Mouse (Mus musculus): ENCODE data around the gene Snupn.
"Not testable (repeated sequence)": the region's sequence is repeated elsewhere in the genome, so short reads cannot be mapped to it uniquely, and the experiment has no call there.

Gene Snupn

DNA sequence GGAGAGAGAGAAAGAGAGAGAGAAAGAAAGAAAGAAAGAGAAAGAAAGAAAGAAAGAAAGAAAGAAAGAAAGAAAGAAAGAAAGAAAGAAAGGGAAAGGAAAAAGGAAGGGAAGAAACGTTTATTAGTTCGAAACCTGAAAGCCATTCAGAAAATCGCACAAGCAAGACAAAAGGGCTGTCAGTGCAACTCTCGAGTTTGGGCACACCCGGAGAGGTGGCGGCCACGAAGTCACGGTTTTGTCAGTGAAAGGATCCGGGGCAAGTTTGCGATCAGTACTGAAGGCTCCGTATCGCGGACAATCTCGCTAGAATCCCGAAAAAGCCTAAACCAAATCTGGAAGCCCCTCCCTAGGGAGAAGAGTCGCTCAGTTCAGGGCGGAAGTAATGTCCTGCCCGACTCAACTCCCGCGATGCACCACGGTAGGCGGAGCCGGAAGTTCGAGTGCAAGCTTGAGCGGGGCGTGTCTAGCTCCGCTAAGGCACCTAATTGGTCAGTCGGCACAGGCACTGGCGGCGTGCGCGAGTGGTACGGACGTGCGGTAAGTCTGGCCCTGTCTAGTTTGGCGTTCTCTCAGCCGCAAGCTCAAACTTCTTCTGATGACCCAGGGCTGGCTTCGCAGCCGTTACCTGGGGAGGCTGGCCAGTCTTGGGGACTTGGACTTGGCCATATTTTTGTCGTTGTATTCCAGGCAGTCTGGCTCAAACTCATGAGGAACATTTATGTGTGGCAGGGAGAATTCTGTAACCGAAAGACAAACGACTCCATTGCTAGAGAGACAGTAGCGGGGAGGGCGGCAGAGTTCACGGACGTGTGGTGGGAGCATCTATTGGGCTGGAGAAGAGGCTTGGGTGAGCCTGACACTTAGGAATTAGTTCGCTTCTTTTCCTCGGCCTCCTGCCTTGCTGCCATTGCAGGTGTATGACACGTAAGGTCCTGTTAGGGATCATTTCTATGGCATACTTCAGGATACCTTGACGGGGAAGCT, at the start of gene Snupn:
Gene Snupn, plus strand, starts transcription at position 465 of the 987 bp plus-strand sequence.
- peak; percentile 97 for DNase-seq (ENCODE audit: extremely low read depth, low read depth)

DNA sequence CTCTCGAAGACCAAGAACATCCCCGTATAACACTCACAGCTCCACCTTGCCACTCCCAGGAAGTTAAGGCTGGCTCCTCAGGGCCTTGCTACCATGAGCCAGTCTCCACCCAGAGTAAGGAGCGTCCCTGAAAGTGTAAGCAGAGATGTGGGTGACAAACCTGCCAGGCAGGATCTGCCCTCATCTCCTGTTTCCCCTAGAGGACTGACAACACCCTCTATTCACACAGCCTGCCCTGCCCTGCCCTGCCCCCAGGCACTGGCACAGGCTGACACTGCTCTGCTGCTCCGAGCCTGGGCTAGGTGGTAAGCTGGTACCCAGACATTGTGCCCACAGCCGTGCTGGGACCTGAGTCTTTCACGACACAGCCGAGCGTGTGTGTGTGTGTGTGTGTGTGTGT, 49.5 kb upstream of the Snupn start:
- no peak for DNase-seq (ENCODE audit: extremely low read depth, low read depth)

DNA sequence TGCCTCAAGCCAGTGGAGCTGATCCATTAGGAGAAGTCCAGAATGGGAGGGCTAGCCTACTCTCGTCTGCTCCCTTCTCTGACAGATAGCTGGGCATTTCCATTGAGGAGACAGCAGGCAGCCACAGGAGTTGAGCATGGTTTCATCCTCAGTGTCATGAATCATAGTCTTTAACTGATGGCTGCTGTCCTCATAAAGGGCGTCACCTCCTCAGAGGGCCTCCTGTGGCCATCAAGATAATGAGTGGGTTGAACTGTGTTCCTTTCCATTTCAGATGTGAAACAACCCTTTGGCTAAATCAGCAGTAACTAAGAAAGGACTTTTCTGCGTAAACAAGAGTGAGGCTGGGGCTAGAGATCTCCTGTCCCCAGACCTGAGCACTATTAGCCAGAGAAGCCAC, 47.0 kb upstream of the Snupn start:
- no peak for DNase-seq (ENCODE audit: extremely low read depth, low read depth)

DNA sequence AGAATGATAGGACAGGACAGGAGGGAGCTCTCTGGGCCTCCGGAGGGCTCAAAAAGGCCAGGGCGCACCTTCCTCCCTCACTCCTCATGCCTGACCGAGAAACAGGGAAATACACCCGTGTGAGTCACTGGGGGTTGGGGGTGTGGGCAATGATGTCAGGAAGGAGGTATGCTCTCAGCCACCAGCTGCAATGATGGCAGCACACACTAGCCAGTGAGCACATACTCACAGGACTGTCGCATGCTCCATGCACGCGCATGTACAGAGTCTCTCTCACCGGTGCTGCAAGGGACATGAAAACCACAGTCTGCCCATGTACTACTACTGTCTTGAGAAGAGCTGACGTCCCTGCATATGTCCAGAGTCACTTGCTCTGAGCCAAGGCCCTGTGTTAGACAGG, 43.1 kb upstream of the Snupn start:
- no peak for DNase-seq (ENCODE audit: extremely low read depth, low read depth)

DNA sequence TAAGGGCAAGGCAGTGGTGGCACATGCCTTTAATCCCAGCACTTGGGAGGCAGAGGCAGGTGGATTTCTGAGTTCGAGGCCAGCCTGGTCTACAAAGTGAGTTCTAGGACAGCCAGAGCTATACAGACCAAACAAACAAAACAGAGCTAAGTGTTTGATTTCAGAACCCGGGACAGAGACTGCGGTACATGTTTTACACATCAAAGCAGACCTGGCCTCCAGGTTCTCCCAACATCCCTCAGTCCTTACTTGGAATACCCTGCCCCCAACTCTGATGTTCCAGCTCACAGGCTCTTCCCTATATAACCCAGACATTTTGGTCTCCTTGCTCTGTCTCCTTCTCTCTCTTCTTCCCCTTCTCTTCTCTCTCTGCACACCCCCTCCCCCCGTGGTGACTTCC, 40.7 kb upstream of the Snupn start:
- DNase-seq (ENCODE audit: extremely low read depth, low read depth): not testable (repeated sequence)

DNA sequence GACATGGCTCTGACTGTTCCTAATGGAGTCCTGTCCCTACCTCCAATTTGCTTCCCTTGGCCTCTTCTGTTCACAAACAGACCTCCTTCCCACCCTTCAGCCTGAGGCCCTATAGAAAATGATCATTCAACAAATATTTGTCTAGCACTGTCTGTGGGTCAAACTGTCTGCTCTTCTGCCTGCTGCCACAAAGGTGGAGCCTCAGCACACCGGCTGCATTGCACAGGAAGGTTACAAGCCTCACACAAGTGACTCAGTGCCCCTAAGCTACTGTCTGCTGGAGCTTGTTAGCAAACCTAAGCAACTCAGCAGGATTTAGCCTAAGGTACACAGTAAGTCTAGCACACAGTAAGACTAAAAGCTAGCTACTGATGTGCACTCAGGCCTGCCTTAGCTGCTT, 39.7 kb upstream of the Snupn start:
- no peak for DNase-seq (ENCODE audit: extremely low read depth, low read depth)

DNA sequence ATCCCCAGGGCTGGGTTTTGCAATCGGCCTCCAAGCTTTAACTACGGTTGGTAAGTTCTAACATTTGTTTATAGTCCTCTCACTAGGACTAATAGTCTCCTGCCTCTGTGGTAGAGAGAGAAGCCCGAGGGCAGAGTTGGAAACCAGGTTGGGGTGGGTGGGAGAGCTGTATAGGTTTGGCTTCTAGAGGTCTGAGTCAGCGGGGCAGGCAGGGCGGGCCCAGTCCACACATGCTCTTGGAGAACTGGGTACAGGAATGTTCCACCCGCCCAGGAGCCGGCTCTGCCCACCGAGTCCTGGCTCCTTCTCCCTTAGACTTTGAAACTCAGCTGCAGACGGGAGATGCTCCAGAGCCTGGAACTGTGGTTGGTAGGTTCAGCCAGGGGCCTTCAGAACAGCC, 36.7 kb upstream of the Snupn start:
- DNase-seq (ENCODE audit: extremely low read depth, low read depth): no peak

DNA sequence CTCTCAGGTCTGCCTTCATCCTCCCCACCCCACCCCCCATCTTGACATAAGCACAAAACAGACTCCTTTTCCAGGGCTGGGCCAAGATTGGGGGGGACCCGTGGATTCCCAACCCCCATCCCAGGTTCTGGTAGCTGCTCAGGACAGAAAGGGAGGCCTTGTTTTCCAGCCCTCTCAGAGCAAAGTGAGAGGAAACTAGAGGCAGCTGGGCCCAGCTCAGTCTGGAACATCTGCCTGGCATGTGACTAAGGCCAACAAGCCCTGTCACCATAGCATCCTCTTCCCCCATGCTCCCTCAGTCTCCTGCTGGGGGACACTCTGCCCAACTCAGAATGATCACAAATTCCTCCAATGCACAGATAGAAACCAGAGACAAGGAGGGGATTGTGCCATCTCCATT, 35.6 kb upstream of the Snupn start:
- no peak for DNase-seq (ENCODE audit: extremely low read depth, low read depth)

DNA sequence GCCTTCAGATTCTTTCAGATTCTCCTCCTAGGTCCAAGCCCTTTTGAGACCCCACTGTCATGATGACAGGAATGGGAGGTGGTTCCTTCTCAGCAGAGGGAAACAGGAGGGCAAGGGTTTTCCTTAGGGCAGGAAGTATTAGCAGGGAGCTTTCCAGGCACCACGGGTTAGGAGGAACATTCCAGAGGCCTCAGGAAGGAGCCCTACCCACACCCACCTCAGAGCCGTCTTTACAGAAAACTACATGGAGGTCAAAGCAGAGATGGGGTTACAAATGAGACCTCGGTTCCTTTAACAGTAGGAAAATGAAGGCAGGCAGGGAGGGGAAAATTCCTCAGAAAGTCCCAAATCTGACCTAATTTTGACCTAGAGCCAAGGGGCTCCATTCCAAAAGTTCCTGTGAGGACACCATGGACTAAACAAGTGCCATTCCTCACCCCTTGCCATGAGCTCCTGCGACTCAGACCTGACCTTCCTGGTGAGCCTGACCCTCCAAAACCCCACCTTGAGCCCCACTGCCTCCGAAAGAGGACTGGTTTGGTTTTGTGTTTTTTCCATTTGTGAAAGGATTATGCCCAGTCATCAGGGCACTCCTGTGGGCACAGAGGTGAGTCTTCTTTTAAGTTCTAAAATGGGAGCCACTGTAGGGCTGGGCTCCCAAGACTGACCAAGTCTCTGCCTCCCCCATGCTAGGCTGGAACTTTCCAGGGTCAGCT, 34.8 kb upstream of the Snupn start:
- DNase-seq (ENCODE audit: extremely low read depth, low read depth): no peak

DNA sequence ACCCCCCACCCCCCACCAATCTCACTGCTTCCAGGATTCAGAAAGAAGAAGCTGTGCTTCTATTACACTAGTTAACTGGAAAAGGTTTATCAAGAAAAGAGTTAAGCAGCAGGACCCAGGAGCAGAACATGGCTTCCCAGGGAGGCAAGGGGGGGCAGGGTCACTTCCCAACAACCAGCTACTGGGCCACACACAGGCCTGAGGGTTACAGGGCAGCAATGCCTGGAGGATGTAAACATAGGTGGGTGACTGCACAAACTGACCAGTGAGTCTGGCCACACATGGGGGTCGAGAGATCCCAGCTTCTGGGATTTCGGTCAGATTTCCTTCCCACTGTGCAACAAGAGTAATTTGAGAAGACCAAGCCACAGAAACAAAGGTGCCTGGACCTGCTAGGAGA, 33.5 kb upstream of the Snupn start:
- DNase-seq (ENCODE audit: extremely low read depth, low read depth): no peak

DNA sequence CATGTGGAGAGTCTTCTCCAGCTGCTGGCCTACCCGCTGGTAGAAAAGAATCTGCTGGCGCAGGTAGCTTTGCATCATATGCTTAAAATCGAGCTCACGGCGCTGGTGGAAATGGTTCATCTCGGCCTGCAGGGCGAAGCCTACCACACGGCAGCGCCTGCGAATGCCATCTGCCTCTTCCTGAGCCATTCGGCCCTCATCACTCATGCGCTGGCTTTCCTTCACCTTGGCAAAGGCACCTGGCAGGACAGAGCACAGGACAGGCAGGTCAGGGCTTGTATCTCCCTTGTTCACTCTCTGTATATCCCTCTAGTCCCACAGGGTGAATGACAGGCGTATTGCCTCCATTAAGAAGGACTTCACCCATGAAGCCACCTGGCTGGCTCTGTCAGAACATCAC, 32.2 kb upstream of the Snupn start:
- no peak for DNase-seq (ENCODE audit: extremely low read depth, low read depth)

DNA sequence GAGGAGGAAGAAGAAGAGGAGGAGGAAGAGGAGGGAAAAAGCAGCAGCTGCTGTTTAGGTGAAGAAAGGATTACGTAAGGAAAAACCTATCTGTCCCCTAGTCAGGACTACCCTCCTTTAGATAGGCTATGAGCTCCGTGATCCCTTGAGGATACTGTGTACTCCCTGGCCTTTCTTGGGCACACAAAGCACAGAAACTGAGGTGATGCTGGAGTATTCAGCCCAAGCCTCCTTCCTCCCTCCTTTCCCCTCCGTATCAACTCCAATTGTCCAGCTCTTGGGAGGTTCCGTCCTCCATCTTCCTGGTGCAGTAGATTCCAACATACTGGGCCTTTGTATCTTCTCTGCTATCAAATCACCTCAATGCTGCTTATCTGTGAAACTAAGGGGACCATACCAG, 27.9 kb upstream of the Snupn start:
- no peak for DNase-seq (ENCODE audit: extremely low read depth, low read depth)

DNA sequence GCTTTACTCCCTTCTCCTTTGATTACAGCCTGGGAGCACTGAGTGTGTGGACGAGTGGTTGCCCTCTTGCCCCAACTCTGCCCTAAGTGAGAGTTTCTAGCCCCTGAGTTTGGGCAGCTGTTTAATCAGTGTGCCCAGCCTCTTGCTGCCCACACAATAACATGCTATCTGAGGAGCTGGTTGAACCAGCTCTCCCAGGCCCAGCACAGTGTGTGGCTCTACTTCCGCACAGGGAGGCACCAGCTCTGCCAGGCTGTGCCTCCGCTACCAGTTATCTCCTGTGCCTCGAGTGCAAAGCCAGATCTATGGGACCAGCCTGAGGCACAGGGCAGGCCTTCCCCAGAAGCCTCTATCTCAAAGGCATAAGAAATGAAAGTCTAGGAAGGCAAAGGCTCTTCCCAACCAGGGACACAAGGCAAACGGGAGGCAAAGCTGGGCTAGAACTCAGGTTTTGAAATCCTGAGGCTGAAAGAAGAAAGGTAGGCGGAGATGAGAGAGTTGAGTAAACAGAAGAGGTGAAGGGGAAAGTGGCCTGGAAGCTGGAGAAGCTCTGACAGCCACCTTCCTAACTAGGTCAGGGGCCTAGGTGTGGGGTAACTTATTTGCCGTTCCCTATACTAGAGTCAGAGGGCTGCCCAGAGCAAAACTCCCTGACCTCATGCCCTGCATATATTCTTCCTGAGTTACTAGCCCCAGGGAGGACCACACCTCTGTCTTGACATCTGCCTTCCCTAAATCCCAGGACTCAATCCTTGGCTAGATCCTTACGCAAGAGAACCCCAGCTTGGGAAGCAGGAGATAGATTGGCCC, 26.6 kb upstream of the Snupn start:
- DNase-seq (ENCODE audit: extremely low read depth, low read depth): no peak

DNA sequence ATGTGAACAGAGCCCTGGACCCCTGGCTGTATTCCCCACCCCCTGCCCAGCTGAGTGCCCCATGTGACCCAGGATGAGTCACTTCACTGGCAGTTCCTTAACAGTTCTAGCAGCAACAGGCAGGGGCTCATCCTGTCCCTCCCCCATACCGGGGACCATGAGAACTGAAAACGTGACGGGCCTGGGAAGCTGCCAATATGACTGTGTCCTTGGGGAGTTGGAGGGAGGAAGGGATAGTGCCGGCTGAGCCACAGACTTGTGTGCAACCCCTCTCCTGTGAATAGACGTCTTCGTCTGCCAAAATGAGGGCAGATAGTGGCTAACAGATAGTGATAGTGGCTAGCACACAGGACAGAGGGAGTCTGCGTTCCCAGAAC, 26.0 kb upstream of the Snupn start:
- DNase-seq (ENCODE audit: extremely low read depth, low read depth): peak; percentile 26

DNA sequence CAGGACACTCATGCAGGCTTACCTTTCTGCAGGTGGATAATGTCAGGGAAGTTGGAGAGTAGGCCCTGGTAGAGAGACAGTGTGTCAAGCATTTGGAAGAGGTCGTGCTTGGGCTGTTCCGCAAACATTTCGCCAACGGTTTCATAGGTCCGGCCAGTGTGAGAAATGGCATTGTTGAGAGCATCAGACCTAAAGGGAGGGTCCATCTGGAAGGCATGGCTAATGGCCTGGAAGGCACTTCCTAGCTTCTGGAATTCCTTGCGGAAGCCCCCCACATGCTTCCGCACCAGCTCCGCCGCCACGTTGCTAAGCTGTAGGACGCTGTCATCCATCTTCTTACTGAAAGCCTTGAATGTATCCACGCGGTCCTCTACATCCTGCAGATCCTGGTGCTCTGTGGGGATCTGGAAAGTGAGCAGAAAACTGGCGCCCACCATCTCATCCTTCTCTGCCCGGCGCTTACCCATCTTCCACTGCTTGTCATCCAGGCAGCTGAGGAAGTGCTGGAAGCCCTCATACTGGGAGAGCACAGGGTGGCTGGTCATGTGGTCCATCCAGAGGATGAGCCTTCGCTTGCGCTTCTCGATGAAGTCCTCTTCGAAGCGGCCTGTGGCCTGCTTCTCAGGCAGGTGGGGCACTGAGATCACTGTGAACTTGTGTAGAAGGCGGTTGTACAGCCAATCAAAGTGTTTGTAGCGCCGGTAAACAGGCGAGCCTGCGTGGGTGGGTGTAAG, 25.2 kb upstream of the Snupn start:
- DNase-seq (ENCODE audit: extremely low read depth, low read depth): no peak

DNA sequence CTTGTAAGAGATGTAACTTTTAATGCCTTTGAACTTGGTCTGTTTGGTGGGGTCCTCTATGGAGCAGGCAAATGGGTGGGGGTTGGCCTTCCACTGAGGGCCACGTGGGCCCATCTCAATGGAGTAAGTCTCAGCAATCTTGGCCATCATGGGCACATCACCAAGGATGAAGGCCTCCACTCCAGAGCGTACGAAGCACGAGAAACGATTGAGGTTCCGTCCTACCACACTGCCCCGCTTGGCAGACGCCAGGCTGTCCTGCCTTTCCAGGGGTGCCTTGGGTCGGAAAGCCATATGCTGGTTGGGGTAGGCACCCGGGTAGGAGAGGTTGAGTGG, 24.7 kb upstream of the Snupn start:
- DNase-seq (ENCODE audit: extremely low read depth, low read depth): no peak

DNA sequence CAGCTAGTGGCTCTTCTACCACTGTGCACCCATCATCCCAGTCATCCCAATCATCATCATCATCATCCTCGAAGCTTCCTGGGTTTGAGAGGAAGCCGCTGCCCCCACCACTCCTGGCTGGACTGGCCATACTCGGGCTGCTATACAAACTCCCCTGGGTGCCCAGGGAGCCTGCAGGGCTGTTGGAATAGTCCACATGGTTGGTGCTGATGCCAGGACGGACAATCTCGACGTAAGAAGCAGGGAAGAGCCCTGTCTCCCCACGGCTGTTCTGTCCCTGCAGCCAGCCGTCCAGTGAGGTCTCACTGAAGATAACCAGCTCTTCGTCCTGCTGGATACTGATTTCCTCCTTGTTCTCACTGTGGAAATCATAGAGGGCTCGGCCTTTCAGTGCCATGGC, 24.3 kb upstream of the Snupn start:
- no peak for DNase-seq (ENCODE audit: extremely low read depth, low read depth)

DNA sequence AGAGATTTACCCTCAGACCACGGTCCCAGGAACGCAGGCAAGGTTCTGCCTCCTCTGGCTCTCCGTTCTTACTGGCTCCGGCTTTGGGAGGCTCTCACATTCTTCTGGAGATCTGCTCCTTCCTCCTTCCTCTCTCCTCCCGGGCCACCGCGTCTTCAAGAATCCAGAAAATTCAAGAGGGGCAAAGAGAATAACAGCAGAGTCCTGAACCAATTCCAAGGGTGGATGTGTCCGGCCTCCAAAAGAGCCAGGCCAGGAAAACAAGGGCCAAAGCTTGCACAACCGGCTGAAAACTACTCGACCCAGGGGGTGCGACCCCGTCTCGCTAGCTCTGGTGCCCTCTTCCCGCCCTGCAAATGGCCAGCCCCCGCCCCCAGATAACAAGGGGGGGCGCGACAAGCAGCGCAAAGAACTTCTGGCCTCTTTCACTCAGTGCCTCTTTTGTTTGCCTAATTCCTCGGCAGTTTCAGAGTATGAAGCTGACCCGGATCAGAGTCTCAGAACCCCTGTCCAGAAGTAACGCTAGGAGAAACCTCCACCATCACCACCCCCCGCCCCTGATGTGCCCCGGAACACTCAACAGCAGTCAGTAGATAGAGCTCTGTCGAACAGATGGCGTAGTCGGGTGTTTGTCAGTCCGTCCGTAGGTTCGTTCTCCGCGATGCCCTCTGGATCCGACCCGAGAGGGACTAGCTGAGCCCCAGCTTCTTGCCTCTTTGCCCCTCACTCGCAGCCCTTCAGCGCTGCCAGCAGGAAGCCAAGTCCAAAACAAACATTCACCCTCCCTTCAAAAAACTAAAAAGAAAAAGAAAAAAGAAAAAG, 23.3 kb upstream of the Snupn start:
- no peak for DNase-seq (ENCODE audit: extremely low read depth, low read depth)

DNA sequence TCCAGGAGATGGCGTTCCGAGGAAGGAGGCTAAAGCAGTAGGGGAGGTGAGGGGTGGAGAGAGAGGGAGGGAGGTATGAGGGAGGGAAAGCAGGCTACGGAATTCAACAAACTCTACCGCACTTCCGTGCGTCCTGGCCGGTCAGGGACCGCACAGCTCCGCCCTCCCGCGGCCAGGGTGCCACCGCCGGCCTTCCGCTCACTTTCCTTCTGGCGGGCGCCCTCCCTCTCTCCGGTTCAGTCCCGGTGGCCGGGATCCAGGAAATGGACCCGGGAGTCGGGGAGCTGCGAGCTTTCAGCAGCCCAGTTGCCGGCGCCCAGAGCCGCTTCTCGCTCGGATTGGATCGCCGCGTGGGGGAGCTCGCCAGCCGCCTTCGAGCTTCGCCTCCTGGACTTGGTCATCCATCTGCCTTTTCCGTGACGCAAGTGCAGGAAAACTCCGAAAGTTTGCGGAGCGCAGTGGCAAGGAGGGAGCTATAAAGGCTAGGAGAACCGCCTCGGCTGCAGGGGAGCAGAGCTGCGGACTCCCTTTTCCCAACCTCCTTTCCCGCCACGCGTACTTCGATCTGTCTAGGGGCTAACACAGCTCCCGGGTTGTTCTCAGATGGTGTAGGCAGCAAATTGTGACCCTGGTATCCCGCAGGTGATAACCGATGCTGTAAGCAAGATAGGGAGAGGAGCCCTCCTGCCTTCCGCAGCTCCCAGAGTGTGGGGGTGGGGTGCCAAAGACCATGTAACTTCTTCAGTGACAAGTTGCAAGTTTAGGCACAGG, 22.5 kb upstream of the Snupn start, which contains the start of gene Snx33:
Gene Snx33, minus strand, starts transcription at position 331 of the 771 bp plus-strand sequence.
- DNase-seq (ENCODE audit: extremely low read depth, low read depth): peak; percentile 56

DNA sequence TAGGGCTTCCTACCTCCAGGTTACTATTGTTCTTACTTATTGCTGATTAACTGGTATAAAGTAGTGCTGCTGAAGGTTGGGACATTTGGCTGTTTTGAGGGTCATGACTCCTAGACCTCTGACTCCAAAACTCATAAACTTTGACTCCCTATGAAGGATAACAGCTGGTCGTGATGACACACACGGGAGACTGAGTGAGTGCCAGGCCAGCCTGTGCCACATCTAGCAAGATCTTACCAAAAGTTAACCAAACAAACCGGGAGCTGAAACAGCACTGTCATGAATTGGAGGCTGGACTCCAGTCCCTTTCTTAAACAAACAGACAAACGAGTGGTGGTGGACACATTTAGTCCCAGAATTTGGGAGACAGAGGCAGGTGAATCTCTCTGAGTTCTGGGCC, 21.2 kb upstream of the Snupn start:
- DNase-seq (ENCODE audit: extremely low read depth, low read depth): no peak
